Mouse (Mus musculus): Measurements from ENCODE around the gene Plekhh2.

- TF ChIP-seq POLR2A (IDR thresholded peaks at IDR 0.05; ENCODE audit: insufficient read depth, low read depth, low read length), result no peak
- TF ChIP-seq CTCF (IDR thresholded peaks at IDR 0.05), result no peak
- TF ChIP-seq EP300 (IDR thresholded peaks at IDR 0.05; ENCODE audit: insufficient read depth, low read depth, low read length), result no peak
These were observed 34.5 kb upstream of the Plekhh2 start for GRCm38 (mm10) chr17:84477176-84477575.

Data from heart, adult 2 months (tissue).